Mouse (Mus musculus) stomach, postnatal 0 days (tissue): Measurements from ENCODE around the gene Stk38l. TPM values are rescaled to one million over a fixed set of nuclear protein-coding genes. Genes with fewer than 3 reads are reported as not detected.

ENCODE experiments used
- ATAC-seq: fragments of 200-750 bp; cut with Nextera tagmentation; 2 replicates; pipeline ENCODE4 v1.8.0; 2017; ENCODE audit not compliant: low FRiP score, low TSS enrichment
- DNase-seq: peaks from one replicate; pipeline ENCODE4 v3.0.0-alpha.2; 2016; ENCODE audit warnings: low spot score
- H3K27ac ChIP-seq: fragments of 300-500 bp; sonication (generic); replicated peaks from 2 replicates; pipeline ENCODE4 v1.5.1; 2014; ENCODE audit warnings: mild to moderate bottlenecking, control low read depth
- H3K27me3 ChIP-seq: fragments of 300-500 bp; sonication (generic); 2 replicates; pipeline ENCODE4 v1.6.1; 2014; ENCODE audit warnings: low read length; ENCODE audit not compliant: control insufficient read depth, insufficient read depth
- H3K36me3 ChIP-seq: fragments of 300-500 bp; sonication (generic); 2 replicates; pipeline ENCODE4 v1.6.1; 2014; ENCODE audit warnings: low read length, mixed read lengths; ENCODE audit not compliant: control insufficient read depth, insufficient read depth
- H3K4me1 ChIP-seq: fragments of 300-500 bp; sonication (generic); replicated peaks from 2 replicates; pipeline ENCODE4 v1.6.1; 2014; ENCODE audit warnings: antibody characterized with exemption; ENCODE audit not compliant: control insufficient read depth, insufficient read depth
- H3K4me2 ChIP-seq: fragments of 300-500 bp; sonication (generic); replicated peaks from 2 replicates; pipeline ENCODE4 v1.6.1; 2014; ENCODE audit warnings: low read depth, mild to moderate bottlenecking, control low read depth, moderate library complexity
- H3K4me3 ChIP-seq: fragments of 300-500 bp; sonication (generic); 2 replicates; pipeline ENCODE4 v1.5.1; 2014; ENCODE audit warnings: low read depth, low read length, control low read depth
- H3K9ac ChIP-seq: fragments of 300-500 bp; sonication (generic); 2 replicates; pipeline ENCODE4 v1.6.1; 2014; ENCODE audit warnings: mild to moderate bottlenecking, low read length, control low read depth, mixed read lengths
- H3K9me3 ChIP-seq: fragments of 300-500 bp; sonication (generic); 2 replicates; pipeline ENCODE4 v1.6.1; 2016; ENCODE audit warnings: low read length; ENCODE audit not compliant: control insufficient read depth
- CTCF ChIP-seq: IDR thresholded peaks from 2 replicates; pipeline ENCODE4 v1.5.1; 2016; ENCODE audit warnings: antibody characterized with exemption, low read depth, mild to moderate bottlenecking, moderate library complexity
- EP300 ChIP-seq: optimal IDR thresholded peaks from 2 replicates; pipeline ENCODE3; 2016; ENCODE audit warnings: antibody characterized with exemption
- WGBS: fragments of 180-500 bp; shearing (Covaris S2); extraction: QIAGEN DNeasy Blood & Tissue Kit; methylation state at CpG from one replicate; pipeline ENCODE4 v1.1.7; 2014; 5-methylcytosine and 5-hydroxymethylcytosine counted together
- polyA plus RNA-seq: library from polyadenylated mRNA; unstranded; fragments of >200 nt; fragmentation: Nextera tagmentation; extraction: Ambion mirVana; gene quantifications from 2 replicates; pipeline ENCODE4 v1.2.1, GENCODE M21; 2015

Gene Stk38l
- polyA plus RNA-seq, 1 experiment from 2014 or later: 16.9 TPM

DNA sequence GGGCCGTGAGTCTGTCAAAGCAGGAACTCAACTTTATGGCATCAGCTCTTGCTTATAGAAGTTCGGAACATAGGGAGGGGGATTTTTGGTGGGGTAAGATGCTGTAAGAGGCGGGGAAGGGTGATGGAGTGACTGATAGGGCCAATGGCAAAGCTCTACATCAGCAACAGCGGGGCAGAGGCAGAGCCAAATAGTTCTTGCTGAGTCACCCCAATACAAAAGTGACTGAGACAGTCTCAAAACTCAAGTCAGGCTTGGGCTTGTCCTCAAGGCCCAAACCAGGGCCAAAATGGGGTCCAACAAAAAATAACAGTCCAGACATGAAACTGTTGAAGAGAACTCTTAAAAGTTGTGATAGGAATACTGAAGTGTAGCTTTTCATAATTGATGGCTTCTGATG lies 30.9 kb downstream of the Stk38l start:
- Histone ChIP-seq H3K9me3 (no peaks in the 10 kb centered on the region), H3K9ac (no peak overlapping the region), H3K4me3 (no peak overlapping the region), H3K36me3 (no peaks in the 10 kb centered on the region), H3K27ac (no peak overlapping the region), H3K4me1 (0 out of 2 replicates have a peak, but pooled peaks cover 2% of the 10 kb centered on the region), H3K27me3 (no peaks in the 10 kb centered on the region), H3K4me2 (no peak overlapping the region)
- DNase-seq: no peak
- no peak for ATAC-seq
- 89% methylated on average over 4 of the region's 4 CpGs for WGBS
- TF ChIP-seq EP300 (no peak), CTCF (no peak)

GRCm38 (mm10) chr6:146759027-146759426 lies 34.2 kb downstream of the Stk38l start:
- H3K27ac ChIP-seq: no peak overlapping the region
- ATAC-seq: no peak
- no peaks in the 10 kb centered on the region for H3K36me3 ChIP-seq
- no peak overlapping the region for H3K4me2 ChIP-seq
- H3K27me3 ChIP-seq: no peaks in the 10 kb centered on the region
- H3K4me3 ChIP-seq: no peak overlapping the region
- WGBS: 87% methylated on average over 2 of the region's 2 CpGs
- no peaks in the 10 kb centered on the region for H3K4me1 ChIP-seq
- DNase-seq: no peak
- TF ChIP-seq EP300 (no peak), CTCF (no peak)
- H3K9me3 ChIP-seq: no peaks in the 10 kb centered on the region
- H3K9ac ChIP-seq: no peak overlapping the region

DNA sequence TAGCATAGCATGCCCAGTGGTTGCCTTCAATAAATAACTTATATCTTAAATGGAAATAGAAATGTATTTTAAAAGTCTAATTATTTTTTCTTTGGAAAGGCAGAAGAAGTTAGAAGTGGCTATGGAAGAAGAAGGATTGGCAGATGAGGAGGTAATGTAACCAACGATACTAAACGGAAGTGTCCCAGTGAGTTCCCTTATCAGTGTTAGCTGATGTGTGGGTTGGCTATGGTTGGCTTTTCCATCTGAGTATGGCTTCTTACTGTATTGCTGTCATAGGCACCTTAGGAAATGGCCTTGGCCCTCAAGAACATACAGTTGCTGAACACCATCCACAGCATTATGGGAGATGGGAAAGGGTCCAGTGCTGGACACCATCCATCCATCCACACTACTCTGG lies 35.2 kb downstream of the Stk38l start:
- no peak overlapping the region for H3K27ac ChIP-seq
- no peaks in the 10 kb centered on the region for H3K9me3 ChIP-seq
- TF ChIP-seq CTCF: no peak
- no peak for TF ChIP-seq EP300
- DNase-seq: no peak
- no peaks in the 10 kb centered on the region for H3K4me1 ChIP-seq
- H3K27me3 ChIP-seq: no peaks in the 10 kb centered on the region
- 90% methylated on average over 2 of the region's 2 CpGs for WGBS
- H3K4me3 ChIP-seq: no peak overlapping the region
- no peak overlapping the region for H3K9ac ChIP-seq
- no peak overlapping the region for H3K4me2 ChIP-seq
- H3K36me3 ChIP-seq: no peaks in the 10 kb centered on the region
- no peak for ATAC-seq

GRCm38 (mm10) chr6:146760736-146761135 lies 35.9 kb downstream of the Stk38l start:
- Histone ChIP-seq H3K36me3 (no peaks in the 10 kb centered on the region), H3K9ac (no peak overlapping the region), H3K27ac (no peak overlapping the region), H3K4me1 (no peaks in the 10 kb centered on the region), H3K9me3 (no peaks in the 10 kb centered on the region), H3K27me3 (no peaks in the 10 kb centered on the region), H3K4me3 (no peak overlapping the region), H3K4me2 (no peak overlapping the region)
- ATAC-seq (no peak), DNase-seq (no peak)
- 63% methylated on average over 4 of the region's 4 CpGs for WGBS
- no peak for TF ChIP-seq EP300
- peak; percentile 43 for TF ChIP-seq CTCF

- DNase-seq: no peak
- no peak for TF ChIP-seq EP300
- TF ChIP-seq CTCF: peak; percentile 77
Observed at GRCm38 (mm10) chr6:146762264-146762898, 37.6 kb downstream of the Stk38l start.

DNA sequence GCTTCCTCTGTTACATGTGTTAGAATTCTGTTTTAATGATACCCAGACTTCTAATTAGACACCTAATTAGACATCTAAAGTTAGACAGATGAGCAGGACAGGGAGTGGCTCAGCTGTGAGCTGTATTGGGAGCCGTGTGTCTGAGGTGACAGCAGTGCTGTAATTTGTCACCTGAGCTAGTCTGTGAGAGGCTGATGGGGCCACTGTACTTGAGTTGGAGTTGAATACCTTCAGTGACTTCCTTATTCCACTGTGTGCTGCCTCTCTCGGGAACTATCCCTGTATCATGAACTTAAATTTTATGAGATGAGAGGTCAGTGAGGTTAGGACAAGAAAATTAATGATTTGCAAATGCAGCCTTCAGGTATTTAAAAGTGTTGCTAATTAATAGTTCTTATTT lies 39.8 kb downstream of the Stk38l start:
- Histone ChIP-seq H3K27ac (no peak overlapping the region), H3K4me2 (no peak overlapping the region), H3K9me3 (no peaks in the 10 kb centered on the region), H3K4me1 (no peaks in the 10 kb centered on the region), H3K4me3 (no peak overlapping the region), H3K9ac (no peak overlapping the region), H3K27me3 (no peaks in the 10 kb centered on the region), H3K36me3 (peaks cover 5% of the 10 kb centered on the region)
- 37% methylated on average over 2 of the region's 2 CpGs for WGBS
- DNase-seq (no peak), ATAC-seq (no peak)
- TF ChIP-seq CTCF (no peak), EP300 (no peak)

More at GRCm38 (mm10) chr6:146762264-146762898, 37.6 kb downstream of the Stk38l start:
- Histone ChIP-seq H3K4me2 (no peak overlapping the region), H3K9ac (no peak overlapping the region), H3K4me3 (no peak overlapping the region), H3K27ac (no peak overlapping the region), H3K27me3 (no peaks in the 10 kb centered on the region), H3K9me3 (no peaks in the 10 kb centered on the region), H3K36me3 (no peaks in the 10 kb centered on the region; the same call in 1 of the 2 replicates), H3K4me1 (no peaks in the 10 kb centered on the region)
- WGBS: 57% methylated on average over 5 of the region's 5 CpGs
- no peak for ATAC-seq
